Mouse (Mus musculus): ENCODE data around the gene Epha10. TPM values are rescaled to one million over a fixed set of nuclear protein-coding genes. Genes with fewer than 3 reads are reported as not detected.

Epha10 gene
- total and polyA plus RNA-seq, 3 experiments = 0.16 TPM; not detected in 2

DNA sequence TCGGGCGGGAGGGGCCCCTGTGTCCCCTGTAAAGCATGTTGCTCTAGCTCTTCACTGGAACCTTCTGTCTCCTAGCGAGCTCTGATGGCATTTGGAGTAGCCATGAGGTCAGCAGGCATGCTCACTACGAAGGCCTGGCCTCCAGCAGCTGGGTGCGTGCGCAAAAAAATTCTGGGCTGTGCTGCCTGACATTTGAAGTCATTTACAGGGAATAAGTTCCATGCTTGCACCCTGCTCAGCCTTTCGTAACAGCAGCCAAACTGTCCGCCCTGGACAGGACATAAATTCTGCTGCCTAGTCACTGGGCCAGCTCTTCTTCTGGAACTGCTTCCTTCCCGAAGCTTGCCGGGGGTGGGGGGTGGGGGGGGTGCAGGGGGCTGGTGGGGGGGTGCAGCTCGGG lies 78.4 kb downstream of the Epha10 start:
- DNase-seq (ENCODE audit: low spot score) (no peak), ATAC-seq (ENCODE audit: extremely low read depth, insufficient number of reproducible peaks, low FRiP score, poor library complexity, severe bottlenecking) (no peak)
- no peak overlapping the region for H3K4me3 ChIP-seq (ENCODE audit: low read depth, low read length)
- peaks cover 16% of the 10 kb centered on the region for H3K27me3 ChIP-seq (ENCODE audit: insufficient read depth, low read length)
- no peaks in the 10 kb centered on the region for H3K36me3 ChIP-seq (replicated peaks)
- H3K4me1 ChIP-seq (ENCODE audit: insufficient read depth, low read depth, low read length) = no peaks in the 10 kb centered on the region
- H3K9me3 ChIP-seq (replicated peaks) = no peaks in the 10 kb centered on the region
- TF ChIP-seq POLR2AphosphoS5 (IDR thresholded peaks at IDR 0.05; ENCODE audit: insufficient replicate concordance, low read depth, low read length) (no peak), CTCF (IDR thresholded peaks at IDR 0.05; ENCODE audit: low read depth, low read length) (no peak), TAL1 (conservative IDR thresholded peaks at IDR 0.05; ENCODE audit: low read depth, low read length) (no peak), GATA1 (IDR thresholded peaks at IDR 0.05; ENCODE audit: borderline replicate concordance, low read length) (no peak), GATA2 (IDR thresholded peaks at IDR 0.05; ENCODE audit: borderline replicate concordance, low read depth, low read length) (no peak)

- TF ChIP-seq GATA1 (IDR thresholded peaks at IDR 0.05; ENCODE audit: borderline replicate concordance, low read length) = no peak
- no peak for TF ChIP-seq GATA2 (IDR thresholded peaks at IDR 0.05; ENCODE audit: borderline replicate concordance, low read depth, low read length)
- no peak for TF ChIP-seq POLR2AphosphoS5 (IDR thresholded peaks at IDR 0.05; ENCODE audit: insufficient replicate concordance, low read depth, low read length)
- no peak for TF ChIP-seq TAL1 (conservative IDR thresholded peaks at IDR 0.05; ENCODE audit: low read depth, low read length)
- no peak for TF ChIP-seq CTCF (IDR thresholded peaks at IDR 0.05; ENCODE audit: low read depth, low read length)
- Histone ChIP-seq H3K4me3 (ENCODE audit: low read depth, low read length) (no peak overlapping the region), H3K9me3 (replicated peaks) (no peaks in the 10 kb centered on the region), H3K27me3 (ENCODE audit: insufficient read depth, low read length) (peaks cover 21% of the 10 kb centered on the region), H3K36me3 (replicated peaks) (no peaks in the 10 kb centered on the region), H3K4me1 (ENCODE audit: insufficient read depth, low read depth, low read length) (no peaks in the 10 kb centered on the region)
- ATAC-seq (ENCODE audit: extremely low read depth, insufficient number of reproducible peaks, low FRiP score, poor library complexity, severe bottlenecking) = no peak
- no peak for DNase-seq (ENCODE audit: low spot score)
Observed at GRCm38 (mm10) chr4:124960940-124961339, 80.2 kb downstream of the Epha10 start.

- Histone ChIP-seq H3K36me3 (replicated peaks) (no peaks in the 10 kb centered on the region), H3K4me3 (ENCODE audit: low read depth, low read length) (no peak overlapping the region), H3K4me1 (ENCODE audit: insufficient read depth, low read depth, low read length) (no peaks in the 10 kb centered on the region), H3K27me3 (ENCODE audit: insufficient read depth, low read length) (peaks cover 15% of the 10 kb centered on the region), H3K9me3 (replicated peaks) (no peaks in the 10 kb centered on the region)
- no peak for TF ChIP-seq GATA1 (IDR thresholded peaks at IDR 0.05; ENCODE audit: borderline replicate concordance, low read length)
- TF ChIP-seq TAL1 (conservative IDR thresholded peaks at IDR 0.05; ENCODE audit: low read depth, low read length) = no peak
- TF ChIP-seq POLR2AphosphoS5 (IDR thresholded peaks at IDR 0.05; ENCODE audit: insufficient replicate concordance, low read depth, low read length) = no peak
- TF ChIP-seq CTCF (IDR thresholded peaks at IDR 0.05; ENCODE audit: low read depth, low read length) = no peak
- no peak for TF ChIP-seq GATA2 (IDR thresholded peaks at IDR 0.05; ENCODE audit: borderline replicate concordance, low read depth, low read length)
- DNase-seq (ENCODE audit: low spot score) (no peak), ATAC-seq (ENCODE audit: extremely low read depth, insufficient number of reproducible peaks, low FRiP score, poor library complexity, severe bottlenecking) (no peak)
Observed at GRCm38 (mm10) chr4:124962576-124962975, 81.9 kb downstream of the Epha10 start.

DNA sequence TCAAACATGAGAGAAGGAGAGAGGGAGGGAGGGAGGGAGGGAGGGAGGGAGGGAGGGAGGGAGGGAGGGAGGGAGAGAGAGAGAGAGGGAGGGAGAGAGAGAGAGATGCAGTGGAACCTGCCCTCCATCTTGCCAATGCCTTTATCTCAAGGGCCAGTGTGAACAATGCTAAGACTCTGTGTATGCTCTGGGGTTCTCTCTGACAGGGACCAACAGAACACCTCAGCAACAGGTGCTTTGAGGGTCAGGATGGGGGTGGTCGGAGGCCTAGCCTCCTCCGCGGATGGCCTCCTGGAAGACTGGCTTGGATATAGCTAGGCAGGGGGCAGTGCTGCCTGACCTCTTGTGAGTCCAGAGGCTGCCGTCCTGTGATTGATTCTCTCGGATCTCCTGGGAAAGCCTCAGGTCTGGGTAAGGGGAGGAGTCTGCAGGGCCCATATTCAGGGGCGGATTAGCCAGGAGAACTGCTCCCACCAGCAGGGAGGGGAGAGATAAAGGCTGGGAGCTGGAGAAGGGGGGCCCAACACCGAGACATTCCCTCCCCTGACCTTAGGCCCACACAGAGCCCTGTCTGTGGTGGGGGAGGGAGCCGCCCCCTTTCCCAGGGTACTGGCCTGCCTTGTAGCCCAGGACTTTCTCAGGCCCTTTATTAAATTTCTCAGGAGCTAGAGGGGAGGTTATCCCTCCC lies 84.4 kb downstream of the Epha10 start:
- H3K9me3 ChIP-seq (replicated peaks) = no peaks in the 10 kb centered on the region
- H3K27me3 ChIP-seq (ENCODE audit: insufficient read depth, low read length) = peaks cover 20% of the 10 kb centered on the region
- ATAC-seq (ENCODE audit: extremely low read depth, insufficient number of reproducible peaks, low FRiP score, poor library complexity, severe bottlenecking) = no peak
- H3K4me3 ChIP-seq (ENCODE audit: low read depth, low read length) = no peak overlapping the region
- no peaks in the 10 kb centered on the region for H3K36me3 ChIP-seq (replicated peaks)
- no peaks in the 10 kb centered on the region for H3K4me1 ChIP-seq (ENCODE audit: insufficient read depth, low read depth, low read length)
- no peak for DNase-seq (ENCODE audit: low spot score)
- TF ChIP-seq POLR2AphosphoS5 (IDR thresholded peaks at IDR 0.05; ENCODE audit: insufficient replicate concordance, low read depth, low read length) = no peak
- no peak for TF ChIP-seq GATA1 (IDR thresholded peaks at IDR 0.05; ENCODE audit: borderline replicate concordance, low read length)
- TF ChIP-seq TAL1 (conservative IDR thresholded peaks at IDR 0.05; ENCODE audit: low read depth, low read length) = no peak
- no peak for TF ChIP-seq GATA2 (IDR thresholded peaks at IDR 0.05; ENCODE audit: borderline replicate concordance, low read depth, low read length)
- TF ChIP-seq CTCF (IDR thresholded peaks at IDR 0.05; ENCODE audit: low read depth, low read length) = no peak

Other genes with a start within 250 kb of the Epha10 start
- not detected in 2 replicates for gene Pou3f1, start 224.1 kb upstream of the Epha10 start, total RNA-seq (2014; fragmentation: Nextera tagmentation)
- gene Pou3f1, start 224.1 kb upstream of the Epha10 start, total RNA-seq (2017) = 0.05 TPM in 1 of 2 replicates, not detected in the other
- not detected in 2 replicates for gene Pou3f1, start 224.1 kb upstream of the Epha10 start, polyA plus RNA-seq (2012)
- gene Utp11, start 187.3 kb upstream of the Epha10 start, total RNA-seq (2014; fragmentation: Nextera tagmentation) = 80.4 and 94.2 TPM in 2 replicates
- gene Utp11, start 187.3 kb upstream of the Epha10 start, total RNA-seq (2017) = 69.2 and 94.3 TPM in 2 replicates
- gene Utp11, start 187.3 kb upstream of the Epha10 start, polyA plus RNA-seq (2012) = 12.6 and 16.7 TPM in 2 replicates
- gene Fhl3, start 180.2 kb upstream of the Epha10 start, total RNA-seq (2014; fragmentation: Nextera tagmentation) = 22.9 and 29.7 TPM in 2 replicates
- 13.5 and 15.2 TPM in 2 replicates for gene Fhl3, start 180.2 kb upstream of the Epha10 start, total RNA-seq (2017)
- gene Fhl3, start 180.2 kb upstream of the Epha10 start, polyA plus RNA-seq (2012) = 27.6 and 28.2 TPM in 2 replicates
- gene Sf3a3, start 166.1 kb upstream of the Epha10 start, total RNA-seq (2014; fragmentation: Nextera tagmentation) = 106 and 126 TPM in 2 replicates
- 168 and 172 TPM in 2 replicates for gene Sf3a3, start 166.1 kb upstream of the Epha10 start, total RNA-seq (2017)
- 53.7 and 56.7 TPM in 2 replicates for gene Sf3a3, start 166.1 kb upstream of the Epha10 start, polyA plus RNA-seq (2012)
- 127 and 141 TPM in 2 replicates for gene Inpp5b, start 139.0 kb upstream of the Epha10 start, total RNA-seq (2014; fragmentation: Nextera tagmentation)
- gene Inpp5b, start 139.0 kb upstream of the Epha10 start, total RNA-seq (2017) = 119 and 128 TPM in 2 replicates
- 48.3 and 51.4 TPM in 2 replicates for gene Inpp5b, start 139.0 kb upstream of the Epha10 start, polyA plus RNA-seq (2012)
- gene Mtf1, start 78.8 kb upstream of the Epha10 start, total RNA-seq (2014; fragmentation: Nextera tagmentation) = 21.5 and 31.5 TPM in 2 replicates
- gene Mtf1, start 78.8 kb upstream of the Epha10 start, total RNA-seq (2017) = 20.7 and 22.5 TPM in 2 replicates
- 7.6 and 9.7 TPM in 2 replicates for gene Mtf1, start 78.8 kb upstream of the Epha10 start, polyA plus RNA-seq (2012)
- gene Yrdc, start 30.2 kb upstream of the Epha10 start, total RNA-seq (2014; fragmentation: Nextera tagmentation) = 27.1 and 47.2 TPM in 2 replicates
- 29.2 and 33.5 TPM in 2 replicates for gene Yrdc, start 30.2 kb upstream of the Epha10 start, total RNA-seq (2017)
- 14.1 and 17.8 TPM in 2 replicates for gene Yrdc, start 30.2 kb upstream of the Epha10 start, polyA plus RNA-seq (2012)
- gene 1110065P20Rik, start 29.7 kb upstream of the Epha10 start, total RNA-seq (2014; fragmentation: Nextera tagmentation) = 8.4 and 13.8 TPM in 2 replicates
- 12.7 and 18.4 TPM in 2 replicates for gene 1110065P20Rik, start 29.7 kb upstream of the Epha10 start, total RNA-seq (2017)
- 25.6 and 32.1 TPM in 2 replicates for gene 1110065P20Rik, start 29.7 kb upstream of the Epha10 start, polyA plus RNA-seq (2012)
- not detected in 2 replicates for gene Maneal, start 18.7 kb upstream of the Epha10 start, total RNA-seq (2014; fragmentation: Nextera tagmentation)
- gene Maneal, start 18.7 kb upstream of the Epha10 start, total RNA-seq (2017) = 0.06 and 0.33 TPM in 2 replicates
- gene Maneal, start 18.7 kb upstream of the Epha10 start, polyA plus RNA-seq (2012) = not detected in 2 replicates
- gene 9930104L06Rik, start 56.1 kb downstream of the Epha10 start, total RNA-seq (2014; fragmentation: Nextera tagmentation) = 10.2 and 15.0 TPM in 2 replicates
- gene 9930104L06Rik, start 56.1 kb downstream of the Epha10 start, total RNA-seq (2017) = 12.2 and 16.9 TPM in 2 replicates
- gene 9930104L06Rik, start 56.1 kb downstream of the Epha10 start, polyA plus RNA-seq (2012) = 2.9 and 4.3 TPM in 2 replicates
- gene Cdca8, start 58.4 kb downstream of the Epha10 start, total RNA-seq (2014; fragmentation: Nextera tagmentation) = 102 and 129 TPM in 2 replicates
- 90.3 and 106 TPM in 2 replicates for gene Cdca8, start 58.4 kb downstream of the Epha10 start, total RNA-seq (2017)
- 141 and 184 TPM in 2 replicates for gene Cdca8, start 58.4 kb downstream of the Epha10 start, polyA plus RNA-seq (2012)
- not detected in 2 replicates for gene Rspo1, start 105.5 kb downstream of the Epha10 start, total RNA-seq (2014; fragmentation: Nextera tagmentation)
- gene Rspo1, start 105.5 kb downstream of the Epha10 start, total RNA-seq (2017) = not detected in 2 replicates
- gene Rspo1, start 105.5 kb downstream of the Epha10 start, polyA plus RNA-seq (2012) = not detected in 2 replicates
- gene Gnl2, start 135.7 kb downstream of the Epha10 start, total RNA-seq (2014; fragmentation: Nextera tagmentation) = 176 and 187 TPM in 2 replicates
- 165 and 200 TPM in 2 replicates for gene Gnl2, start 135.7 kb downstream of the Epha10 start, total RNA-seq (2017)
- 110 and 111 TPM in 2 replicates for gene Gnl2, start 135.7 kb downstream of the Epha10 start, polyA plus RNA-seq (2012)
- not detected in 2 replicates for gene Dnali1, start 184.8 kb downstream of the Epha10 start, total RNA-seq (2014; fragmentation: Nextera tagmentation)
- 0.11 TPM in 1 of 2 replicates, not detected in the other for gene Dnali1, start 184.8 kb downstream of the Epha10 start, total RNA-seq (2017)
- gene Dnali1, start 184.8 kb downstream of the Epha10 start, polyA plus RNA-seq (2012) = 0.02 TPM in 2 replicates
- gene Snip1, start 185.8 kb downstream of the Epha10 start, total RNA-seq (2014; fragmentation: Nextera tagmentation) = 25.7 and 30.0 TPM in 2 replicates
- 41.7 and 52.4 TPM in 2 replicates for gene Snip1, start 185.8 kb downstream of the Epha10 start, total RNA-seq (2017)
- gene Snip1, start 185.8 kb downstream of the Epha10 start, polyA plus RNA-seq (2012) = 36.5 and 49.6 TPM in 2 replicates
- 50.7 and 54.2 TPM in 2 replicates for gene Meaf6, start 204.2 kb downstream of the Epha10 start, total RNA-seq (2014; fragmentation: Nextera tagmentation)
- gene Meaf6, start 204.2 kb downstream of the Epha10 start, total RNA-seq (2017) = 31.8 and 43.4 TPM in 2 replicates
- gene Meaf6, start 204.2 kb downstream of the Epha10 start, polyA plus RNA-seq (2012) = 75.0 and 79.4 TPM in 2 replicates
- gene Zc3h12a, start 246.9 kb downstream of the Epha10 start, total RNA-seq (2014; fragmentation: Nextera tagmentation) = 2.4 and 3.8 TPM in 2 replicates
- gene Zc3h12a, start 246.9 kb downstream of the Epha10 start, total RNA-seq (2017) = 1.0 and 1.6 TPM in 2 replicates
- gene Zc3h12a, start 246.9 kb downstream of the Epha10 start, polyA plus RNA-seq (2012) = 1.1 and 1.2 TPM in 2 replicates

All from G1E (cell line).